Mouse (Mus musculus) intestine, embryonic 15.5 days (tissue): ENCODE data around the gene Rrbp1. TPM values are rescaled to one million over a fixed set of nuclear protein-coding genes. Genes with fewer than 3 reads are reported as not detected.
A peak's percentile ranks its signal among the peaks of the same experiment; 100 is the strongest.

Source experiments
- ATAC-seq: fragments of 200-750 bp; cut with Nextera tagmentation; 2 replicates; pipeline ENCODE4 v1.8.0; 2017; ENCODE audit warnings: moderate TSS enrichment, moderate library complexity
- H3K27ac ChIP-seq: fragments of 300-500 bp; sonication (generic); 2 replicates; pipeline ENCODE4 v1.5.1; 2015; ENCODE audit warnings: mild to moderate bottlenecking, inconsistent platforms
- H3K27me3 ChIP-seq: fragments of 300-500 bp; sonication (generic); replicated peaks from 2 replicates; pipeline ENCODE4 v1.6.1; 2015; ENCODE audit warnings: inconsistent platforms
- H3K36me3 ChIP-seq: fragments of 300-500 bp; sonication (generic); 2 replicates; pipeline ENCODE4 v1.6.1; 2015; ENCODE audit warnings: inconsistent platforms
- H3K4me1 ChIP-seq: fragments of 300-500 bp; sonication (generic); replicated peaks from 2 replicates; pipeline ENCODE4 v1.6.1; 2015; ENCODE audit warnings: inconsistent platforms
- H3K4me2 ChIP-seq: fragments of 300-500 bp; sonication (generic); replicated peaks from 2 replicates; pipeline ENCODE4 v1.6.1; 2015; ENCODE audit warnings: mild to moderate bottlenecking, inconsistent platforms
- H3K4me3 ChIP-seq: fragments of 300-500 bp; sonication (generic); replicated peaks from 2 replicates; pipeline ENCODE4 v1.5.1; 2015; ENCODE audit warnings: inconsistent platforms
- H3K9ac ChIP-seq: fragments of 300-500 bp; sonication (generic); 2 replicates; pipeline ENCODE4 v1.6.1; 2015; ENCODE audit warnings: inconsistent platforms
- H3K9me3 ChIP-seq: fragments of 300-500 bp; sonication (generic); 2 replicates; pipeline ENCODE4 v1.6.1; 2016; ENCODE audit warnings: inconsistent platforms
- WGBS: fragments of 180-500 bp; shearing (Covaris S2); methylation state at CpG from one replicate; pipeline ENCODE4 v1.1.7; 2015; 5-methylcytosine and 5-hydroxymethylcytosine counted together
- polyA plus RNA-seq: library from polyadenylated mRNA; unstranded; fragments of >200 nt; fragmentation: Nextera tagmentation; extraction: Ambion mirVana; gene quantifications from 2 replicates; pipeline ENCODE4 v1.2.1, GENCODE M21; 2015

The Rrbp1 gene
- polyA plus RNA-seq, 1 experiment from 2014 or later: 103 TPM

- Histone ChIP-seq H3K4me3 (no peak overlapping the region), H3K27me3 (no peaks in the 10 kb centered on the region), H3K4me2 (no peak overlapping the region), H3K9me3 (no peaks in the 10 kb centered on the region), H3K27ac (0 out of 2 replicates have a peak overlapping the region, but pooled peaks have one; percentile 17), H3K4me1 (no peaks in the 10 kb centered on the region), H3K36me3 (peaks cover 92% of the 10 kb centered on the region), H3K9ac (no peak overlapping the region)
- ATAC-seq: no peak
- WGBS: 73% methylated on average over 4 of the region's 4 CpGs
Measured at GRCm38 (mm10) chr2:143948416-143948815, 62.6 kb downstream of the Rrbp1 start.

GRCm38 (mm10) chr2:143947981-143948380, 63.1 kb downstream of the Rrbp1 start:
- H3K4me1 ChIP-seq: no peaks in the 10 kb centered on the region
- H3K27me3 ChIP-seq: no peaks in the 10 kb centered on the region
- H3K9me3 ChIP-seq: no peaks in the 10 kb centered on the region
- ATAC-seq: no peak
- H3K27ac ChIP-seq: 0 out of 2 replicates have a peak overlapping the region, but pooled peaks have one; percentile 17
- no peak overlapping the region for H3K4me3 ChIP-seq
- no peak overlapping the region for H3K4me2 ChIP-seq
- WGBS: 84% methylated on average over 3 of the region's 3 CpGs
- no peak overlapping the region for H3K9ac ChIP-seq
- H3K36me3 ChIP-seq: peaks cover 89% of the 10 kb centered on the region

- Histone ChIP-seq H3K4me1 (no peaks in the 10 kb centered on the region), H3K4me2 (no peak overlapping the region), H3K9ac (no peak overlapping the region), H3K4me3 (no peak overlapping the region), H3K27ac (no peak overlapping the region), H3K36me3 (peaks cover 74% of the 10 kb centered on the region), H3K9me3 (no peaks in the 10 kb centered on the region), H3K27me3 (no peaks in the 10 kb centered on the region)
- ATAC-seq: no peak
- 83% methylated on average over 2 of the region's 2 CpGs for WGBS
Measured at GRCm38 (mm10) chr2:143946399-143946798, 64.7 kb downstream of the Rrbp1 start.

GRCm38 (mm10) chr2:143945466-143946075, 65.5 kb downstream of the Rrbp1 start:
- Histone ChIP-seq H3K36me3 (peaks cover 66% of the 10 kb centered on the region), H3K27ac (no peak overlapping the region), H3K9ac (no peak overlapping the region), H3K4me3 (no peak overlapping the region), H3K4me1 (no peaks in the 10 kb centered on the region), H3K4me2 (no peak overlapping the region), H3K9me3 (no peaks in the 10 kb centered on the region), H3K27me3 (no peaks in the 10 kb centered on the region)
- 84% methylated on average over 7 of the region's 7 CpGs for WGBS
- ATAC-seq: peak; percentile 46

GRCm38 (mm10) chr2:143944796-143945195, 66.3 kb downstream of the Rrbp1 start:
- Histone ChIP-seq H3K9ac (no peak overlapping the region), H3K4me1 (no peaks in the 10 kb centered on the region), H3K27me3 (no peaks in the 10 kb centered on the region), H3K4me2 (no peak overlapping the region), H3K9me3 (no peaks in the 10 kb centered on the region), H3K27ac (no peak overlapping the region), H3K36me3 (peaks cover 65% of the 10 kb centered on the region), H3K4me3 (no peak overlapping the region)
- no peak for ATAC-seq
- 89% methylated on average over 3 of the region's 3 CpGs for WGBS

GRCm38 (mm10) chr2:143940406-143940805, 70.7 kb downstream of the Rrbp1 start:
- ATAC-seq: no peak
- H3K36me3 ChIP-seq: peaks cover 25% of the 10 kb centered on the region
- WGBS: 92% methylated on average over 5 of the region's 5 CpGs
- H3K9ac ChIP-seq: no peak overlapping the region
- no peaks in the 10 kb centered on the region for H3K27me3 ChIP-seq
- H3K4me2 ChIP-seq: no peak overlapping the region
- no peak overlapping the region for H3K4me3 ChIP-seq
- H3K4me1 ChIP-seq: no peaks in the 10 kb centered on the region
- no peaks in the 10 kb centered on the region for H3K9me3 ChIP-seq
- no peak overlapping the region for H3K27ac ChIP-seq

- H3K27ac ChIP-seq: no peak overlapping the region
- no peaks in the 10 kb centered on the region for H3K9me3 ChIP-seq
- no peak for ATAC-seq
- H3K4me2 ChIP-seq: no peak overlapping the region
- H3K27me3 ChIP-seq: no peaks in the 10 kb centered on the region
- no peak overlapping the region for H3K9ac ChIP-seq
- H3K4me3 ChIP-seq: no peak overlapping the region
- H3K36me3 ChIP-seq: 0 out of 2 replicates have a peak, but pooled peaks cover 6% of the 10 kb centered on the region
- WGBS: 66% methylated on average over 2 of the region's 2 CpGs
- no peaks in the 10 kb centered on the region for H3K4me1 ChIP-seq
Measured at GRCm38 (mm10) chr2:143937861-143938260, 73.2 kb downstream of the Rrbp1 start.

- H3K4me1 ChIP-seq: peaks cover 6% of the 10 kb centered on the region; the same call in 1 of the 2 replicates
- no peaks in the 10 kb centered on the region for H3K36me3 ChIP-seq
- H3K4me2 ChIP-seq: no peak overlapping the region
- no peak overlapping the region for H3K4me3 ChIP-seq
- no peak for ATAC-seq
- H3K9ac ChIP-seq: no peak overlapping the region
- 86% methylated on average over 8 of the region's 8 CpGs for WGBS
- no peak overlapping the region for H3K27ac ChIP-seq
- H3K9me3 ChIP-seq: no peaks in the 10 kb centered on the region
- H3K27me3 ChIP-seq: no peaks in the 10 kb centered on the region
Measured at GRCm38 (mm10) chr2:143934439-143934838, 76.6 kb downstream of the Rrbp1 start.

- no peaks in the 10 kb centered on the region for H3K36me3 ChIP-seq
- no peaks in the 10 kb centered on the region for H3K9me3 ChIP-seq
- no peaks in the 10 kb centered on the region for H3K27me3 ChIP-seq
- 92% methylated on average over 5 of the region's 5 CpGs for WGBS
- H3K4me2 ChIP-seq: no peak overlapping the region
- peaks cover 6% of the 10 kb centered on the region; the same call in 1 of the 2 replicates for H3K4me1 ChIP-seq
- no peak overlapping the region for H3K9ac ChIP-seq
- no peak overlapping the region for H3K27ac ChIP-seq
- H3K4me3 ChIP-seq: no peak overlapping the region
- no peak for ATAC-seq
Measured at GRCm38 (mm10) chr2:143933516-143933915, 77.5 kb downstream of the Rrbp1 start.

- ATAC-seq: no peak
- no peak overlapping the region for H3K9ac ChIP-seq
- peaks cover 6% of the 10 kb centered on the region; the same call in 1 of the 2 replicates for H3K4me1 ChIP-seq
- H3K27ac ChIP-seq: no peak overlapping the region
- WGBS: 71% methylated on average over 12 of the region's 12 CpGs
- H3K4me3 ChIP-seq: no peak overlapping the region
- no peaks in the 10 kb centered on the region for H3K9me3 ChIP-seq
- no peaks in the 10 kb centered on the region for H3K36me3 ChIP-seq
- H3K27me3 ChIP-seq: no peaks in the 10 kb centered on the region
- no peak overlapping the region for H3K4me2 ChIP-seq
Measured at GRCm38 (mm10) chr2:143932340-143932873, 78.7 kb downstream of the Rrbp1 start.

- ATAC-seq: peak; percentile 57
Measured at GRCm38 (mm10) chr2:143929607-143930311, 81.3 kb downstream of the Rrbp1 start.

GRCm38 (mm10) chr2:143925826-143926225, 85.2 kb downstream of the Rrbp1 start:
- Histone ChIP-seq H3K27me3 (no peaks in the 10 kb centered on the region), H3K4me3 (no peak overlapping the region), H3K9ac (no peak overlapping the region), H3K36me3 (no peaks in the 10 kb centered on the region), H3K9me3 (no peaks in the 10 kb centered on the region), H3K27ac (no peak overlapping the region), H3K4me1 (peaks cover 9% of the 10 kb centered on the region; the same call in 1 of the 2 replicates), H3K4me2 (no peak overlapping the region)
- WGBS: 88% methylated on average over 6 of the region's 6 CpGs
- no peak for ATAC-seq

More at GRCm38 (mm10) chr2:143929607-143930311, 81.3 kb downstream of the Rrbp1 start:
- Histone ChIP-seq H3K4me3 (no peak overlapping the region), H3K4me2 (no peak overlapping the region), H3K9ac (no peak overlapping the region), H3K27ac (no peak overlapping the region), H3K27me3 (no peaks in the 10 kb centered on the region), H3K36me3 (no peaks in the 10 kb centered on the region), H3K4me1 (peaks cover 6% of the 10 kb centered on the region; the same call in 1 of the 2 replicates), H3K9me3 (no peaks in the 10 kb centered on the region)
- 39% methylated on average over 3 of the region's 3 CpGs for WGBS
